Mouse (Mus musculus): ENCODE results near the gene Pik3r5. TPM values are rescaled to one million over a fixed set of nuclear protein-coding genes. Genes with fewer than 3 reads are reported as not detected.

The Pik3r5 gene
- total and polyA plus RNA-seq, 3 experiments: 3.5 to 9.4 (median 5.7) TPM

GRCm38 (mm10) chr11:68462716-68463115 is 30.8 kb downstream of the Pik3r5 start:
- dilution Hi-C loops (cut with MboI; ENCODE audit: extremely low pct_ligation_motif_present, extremely low pct_unique_long_range_greater_than_20kb, low sequenced_read_pairs) (no loop called here), in situ Hi-C loops (cut with MboI; ENCODE audit: low pct_ligation_motif_present, low pct_unique_long_range_greater_than_20kb, low sequenced_read_pairs) (no loop called here)
- H3K9me3 ChIP-seq (replicated peaks; ENCODE audit: low read length): no peaks in the 10 kb centered on the region
- H3K4me2 ChIP-seq (ENCODE audit: insufficient read depth, low read depth, poor library complexity, severe bottlenecking): no peak overlapping the region
- DNase-seq (ENCODE audit: extremely low read depth): no peak
- H3K9ac ChIP-seq (ENCODE audit: insufficient read depth, low read depth): no peak overlapping the region
- no peak overlapping the region for H3K4me3 ChIP-seq (replicated peaks in 1 of 3; ENCODE audit: low read depth in 2 of 3, low read length in 2 of 3, poor library complexity in 1 of 3)
- no peaks in the 10 kb centered on the region for H3K27me3 ChIP-seq (replicated peaks)
- no peak for TF ChIP-seq PAX5 (IDR thresholded peaks at IDR 0.05; ENCODE audit: low read length)
- TF ChIP-seq POLR2A (IDR thresholded peaks at IDR 0.05; ENCODE audit: low read depth, low read length): no peak
- TF ChIP-seq SMC3 (IDR thresholded peaks at IDR 0.05; ENCODE audit: low read depth, low read length): no peak
- no peak for TF ChIP-seq USF1 (IDR thresholded peaks at IDR 0.05; ENCODE audit: low read depth, low read length)
- no peak for TF ChIP-seq NRF1 (IDR thresholded peaks at IDR 0.05; ENCODE audit: low read depth, low read length)
- no peak for TF ChIP-seq NELFE (IDR thresholded peaks at IDR 0.05; ENCODE audit: low read depth, low read length)
- TF ChIP-seq TCF12 (IDR thresholded peaks at IDR 0.05; ENCODE audit: low read depth, low read length): peak; percentile 69
- TF ChIP-seq CHD2 (IDR thresholded peaks at IDR 0.05; ENCODE audit: low read length): no peak
- TF ChIP-seq UBTF (IDR thresholded peaks at IDR 0.05; ENCODE audit: low read depth, low read length): no peak
- no peak for TF ChIP-seq SIN3A (IDR thresholded peaks at IDR 0.05; ENCODE audit: low read length)
- no peak for TF ChIP-seq MAFK (IDR thresholded peaks at IDR 0.05; ENCODE audit: insufficient replicate concordance, low read length)
- TF ChIP-seq CHD1 (IDR thresholded peaks at IDR 0.05; ENCODE audit: low read depth, low read length): no peak
- peak; percentile 48 for TF ChIP-seq ETS1 (conservative IDR thresholded peaks at IDR 0.05; ENCODE audit: low read depth, low read length)
- TF ChIP-seq ZKSCAN1 (IDR thresholded peaks at IDR 0.05; ENCODE audit: borderline replicate concordance, low read depth, low read length): no peak
- TF ChIP-seq BHLHE40 (IDR thresholded peaks at IDR 0.05; ENCODE audit: low read depth, low read length): no peak
- H3K27ac ChIP-seq (ENCODE audit: insufficient read depth, low read depth): no peak overlapping the region
- H3K36me3 ChIP-seq (replicated peaks in 1 of 2; ENCODE audit: control insufficient read depth in 1 of 2, insufficient read depth in 1 of 2, low read length in 1 of 2): peaks cover 0 to 1% of the 10 kb centered on the region in 2 experiments
- H3K4me1 ChIP-seq (ENCODE audit: control insufficient read depth in 1 of 2, insufficient read depth in 2 of 2): peaks cover 7 to 49% of the 10 kb centered on the region in 2 experiments; a peak in 3 of 4 replicates
- no peaks in the 10 kb centered on the region for H3K79me2 ChIP-seq (replicated peaks; ENCODE audit: control insufficient read depth, extremely low read depth, insufficient read depth, poor library complexity, severe bottlenecking)

- TF ChIP-seq PAX5 (IDR thresholded peaks at IDR 0.05; ENCODE audit: low read length) (no peak), ETS1 (conservative IDR thresholded peaks at IDR 0.05; ENCODE audit: low read depth, low read length) (no peak), USF1 (IDR thresholded peaks at IDR 0.05; ENCODE audit: low read depth, low read length) (no peak), ZMIZ1 (IDR thresholded peaks at IDR 0.05; ENCODE audit: low read depth, low read length) (no peak), ZKSCAN1 (IDR thresholded peaks at IDR 0.05; ENCODE audit: borderline replicate concordance, low read depth, low read length) (no peak), RCOR1 (conservative IDR thresholded peaks at IDR 0.05; ENCODE audit: low read depth, low read length) (no peak), TBP (conservative IDR thresholded peaks at IDR 0.05; ENCODE audit: low read depth, low read length) (no peak), MYC (IDR thresholded peaks at IDR 0.05; ENCODE audit: low read depth, low read length) (no peak)
- dilution Hi-C loops (cut with MboI; ENCODE audit: extremely low pct_ligation_motif_present, extremely low pct_unique_long_range_greater_than_20kb, low sequenced_read_pairs) (no loop called here), in situ Hi-C loops (cut with MboI; ENCODE audit: low pct_ligation_motif_present, low pct_unique_long_range_greater_than_20kb, low sequenced_read_pairs) (no loop called here)
- DNase-seq (ENCODE audit: extremely low read depth): no peak
- Histone ChIP-seq H3K4me1 (ENCODE audit: control insufficient read depth in 1 of 2, insufficient read depth in 2 of 2) (peaks cover 7 to 50% of the 10 kb centered on the region in 2 experiments; a peak in 3 of 4 replicates), H3K79me2 (replicated peaks; ENCODE audit: control insufficient read depth, extremely low read depth, insufficient read depth, poor library complexity, severe bottlenecking) (no peaks in the 10 kb centered on the region), H3K4me3 (replicated peaks in 1 of 3; ENCODE audit: low read depth in 2 of 3, low read length in 2 of 3, poor library complexity in 1 of 3) (no peak overlapping the region), H3K9ac (ENCODE audit: insufficient read depth, low read depth) (no peak overlapping the region), H3K4me2 (ENCODE audit: insufficient read depth, low read depth, poor library complexity, severe bottlenecking) (no peak overlapping the region), H3K9me3 (replicated peaks; ENCODE audit: low read length) (no peaks in the 10 kb centered on the region), H3K27ac (ENCODE audit: insufficient read depth, low read depth) (no peak overlapping the region), H3K36me3 (replicated peaks in 1 of 2; ENCODE audit: control insufficient read depth in 1 of 2, insufficient read depth in 1 of 2, low read length in 1 of 2) (peaks cover 0 to 8% of the 10 kb centered on the region in 2 experiments), H3K27me3 (replicated peaks) (no peaks in the 10 kb centered on the region)
These were observed 32.3 kb downstream of the Pik3r5 start for GRCm38 (mm10) chr11:68464260-68464659.

Measured in CH12.LX (cell line).